ENCODE assay signal across 8 mouse cellular contexts in the genomic region with DNA sequence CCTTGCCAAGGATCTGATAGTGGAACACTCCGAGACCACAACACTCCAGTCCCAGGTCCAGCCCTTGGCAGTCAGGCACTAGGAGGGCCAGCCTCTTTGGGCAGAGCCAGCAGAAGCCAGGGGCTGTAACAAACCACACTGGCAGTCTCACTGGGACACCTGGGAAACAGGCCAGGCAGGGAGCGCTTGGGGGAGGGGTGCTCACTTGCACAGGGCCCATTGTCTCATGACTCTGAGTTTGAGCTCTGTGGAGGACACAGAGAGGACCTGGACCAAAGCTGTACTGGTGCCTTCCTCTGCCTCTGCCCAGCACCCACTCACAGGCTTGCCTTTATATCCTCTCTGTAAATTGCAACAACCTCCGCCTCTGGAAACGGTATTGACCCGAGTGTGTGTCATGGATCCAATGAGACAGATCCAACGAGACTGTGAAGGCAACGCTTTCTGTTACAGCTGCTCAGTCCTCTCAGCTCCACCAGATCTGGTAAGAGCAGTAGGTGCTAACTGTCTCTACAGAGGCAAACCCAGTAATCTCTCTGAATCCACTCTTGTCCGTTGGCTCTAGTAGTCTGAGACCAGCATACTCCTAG. TPM values are rescaled to one million over a fixed set of nuclear protein-coding genes. Genes with fewer than 3 reads are reported as not detected.
DNase-seq lines count a peak whose midpoint lies in the region; ATAC-seq and TF ChIP-seq lines count a peak whose summit lies in the region.

Tkt (plus strand) TSS at position 229 of the 590 bp plus-strand sequence.

- ATAC-seq in neutrophil, adult 5-6 weeks (ENCODE audit: extremely low read depth, insufficient number of reproducible peaks, low FRiP score, poor library complexity, severe bottlenecking) = no peak

- WGBS in lung, adult 2 months = 34% methylated on average over 8 of the region's 8 CpGs

- no peak for TF ChIP-seq CTCF in lung, adult 2 months (IDR thresholded peaks at IDR 0.05; ENCODE audit: insufficient read depth, low read length)

- H3K4me1 ChIP-seq in lung, adult 2 months (ENCODE audit: control insufficient read depth, insufficient read depth, low read length) = peaks cover 24% of the 10 kb centered on the region

- DNase-seq in NIH3T3 (ENCODE audit: low read depth) = peak; percentile 76
- DNase-seq in cerebellum, adult 9-10 months = peak; percentile 72
- peak; percentile 74 to 76 for DNase-seq in frontal cortex, adult 2 months (ENCODE audit: extremely low spot score in 1 of 2, low spot score in 1 of 2)
- peak; percentile 91 for DNase-seq in heart, postnatal 4 days
- peak; percentile 84 to 88 for DNase-seq in layer of hippocampus, adult 8-10 months (ENCODE audit: low spot score in 2 of 2)
- peak; percentile 76 for DNase-seq in lung, adult 2 months
- DNase-seq in T-cell, adult 2 months (ENCODE audit: low spot score) = no peak

- peak; percentile 30; the same call in 1 of the 2 replicates for TF ChIP-seq POLR2A in lung, adult 2 months (IDR thresholded peaks at IDR 0.05; ENCODE audit: borderline replicate concordance, extremely low read depth, low read depth, low read length)

- H3K4me3 ChIP-seq in lung, adult 2 months (replicated peaks; ENCODE audit: extremely low read depth, low read depth, low read length) = peak within 1 kb of the TSS; percentile 90

RNA-seq across cellular contexts. Expression of gene Tkt, which starts in this region (rescaled TPM):
- 131 and 143 TPM in 2 replicates for polyA plus RNA-seq in frontal cortex, adult 2 months (2012; rRNA removed)
- total RNA-seq in heart, postnatal 4 days (2021) = 10 to 100 TPM; 67.9 to 69.2 TPM
- 100 to 1,000 TPM; 171 to 205 (median 194) TPM for total RNA-seq in layer of hippocampus, adult 8-10 months (2022)
- polyA plus RNA-seq in lung, adult 2 months (2012; rRNA removed) = 223 and 271 TPM in 2 replicates
- 152 and 166 TPM in 2 replicates for total RNA-seq in neutrophil, adult 5-6 weeks (2017)
